Mouse (Mus musculus) MEL (cell line): ENCODE results near the gene Erc1. TPM values are rescaled to one million over a fixed set of nuclear protein-coding genes. Genes with fewer than 3 reads are reported as not detected.

Source experiments
- DNase-seq: peaks from one replicate; pipeline ENCODE4 v3.0.0; 2011; ENCODE audit warnings: low read depth, low spot score
- H3K27ac ChIP-seq: 2 replicates; pipeline ENCODE4 v1.5.1; 2012; ENCODE audit warnings: low read depth, mild to moderate bottlenecking, control low read depth, low read length, moderate library complexity; ENCODE audit not compliant: control insufficient read depth
- H3K27me3 ChIP-seq, 2 experiments: fragments of 150-350 bp in 1 of 2; sonication (generic) in 1 of 2; 2 replicates each; pipeline ENCODE4 v1.6.1; 2012; ENCODE audit warnings: low read length in 2 of 2, mild to moderate bottlenecking in 2 of 2, improper control_type of control experiment in 1 of 2, moderate library complexity in 1 of 2; ENCODE audit not compliant: insufficient read depth in 2 of 2, control insufficient read depth in 1 of 2
- H3K36me3 ChIP-seq, 2 experiments: 2 replicates each; pipeline ENCODE4 v1.6.1; 2012 to 2014; ENCODE audit warnings: low read length in 2 of 2, improper control_type of control experiment in 1 of 2, inconsistent platforms in 1 of 2, mild to moderate bottlenecking in 1 of 2; ENCODE audit not compliant: insufficient read depth in 2 of 2, control insufficient read depth in 1 of 2
- H3K4me1 ChIP-seq, 2 experiments: fragments of 150-350 bp in 1 of 2; sonication (generic) in 1 of 2; 2 replicates each; pipeline ENCODE4 v1.6.1; 2012; ENCODE audit warnings: low read length in 2 of 2, improper control_type of control experiment in 1 of 2, mild to moderate bottlenecking in 1 of 2; ENCODE audit not compliant: insufficient read depth in 2 of 2, control insufficient read depth in 1 of 2
- H3K4me3 ChIP-seq, 2 experiments: fragments of 150-350 bp in 1 of 2; sonication (generic) in 1 of 2; 2 replicates each; pipeline ENCODE4 v1.5.1; 2012; ENCODE audit warnings: low read depth in 2 of 2, low read length in 2 of 2, mild to moderate bottlenecking in 2 of 2, moderate library complexity in 2 of 2, control low read depth in 1 of 2, improper control_type of control experiment in 1 of 2; ENCODE audit not compliant: control insufficient read depth in 1 of 2, insufficient read depth in 1 of 2
- H3K79me2 ChIP-seq: 2 replicates; pipeline ENCODE4 v1.6.1; 2012; ENCODE audit warnings: mild to moderate bottlenecking, low read length, moderate library complexity; ENCODE audit not compliant: control insufficient read depth, poor library complexity, insufficient read depth
- H3K9ac ChIP-seq: 2 replicates; pipeline ENCODE4 v1.6.1; 2012; ENCODE audit warnings: low read depth, mild to moderate bottlenecking, control low read depth, low read length, moderate library complexity; ENCODE audit not compliant: control insufficient read depth, poor library complexity, severe bottlenecking
- H3K9me3 ChIP-seq: fragments of 150-350 bp; sonication (generic); replicated peaks from 2 replicates; pipeline ENCODE4 v1.6.1; 2012; ENCODE audit warnings: mild to moderate bottlenecking, low read length, improper control_type of control experiment, moderate library complexity; ENCODE audit not compliant: insufficient read depth
- E2F4 ChIP-seq: IDR thresholded peaks from 2 replicates; pipeline ENCODE4 v1.6.1; 2011; ENCODE audit warnings: low read depth, low read length, improper control_type of control experiment, borderline replicate concordance
- ELF1 ChIP-seq: IDR thresholded peaks from 2 replicates; pipeline ENCODE4 v1.6.1; 2014; ENCODE audit warnings: low read depth, mild to moderate bottlenecking, inconsistent platforms, low read length, improper control_type of control experiment, moderate library complexity
- EP300 ChIP-seq, 2 experiments: IDR thresholded peaks; 2 replicates each; pipeline ENCODE4 v1.6.1; 2011; ENCODE audit warnings: improper control_type of control experiment in 2 of 2, low read length in 2 of 2, low read depth in 1 of 2, mild to moderate bottlenecking in 1 of 2
- GABPA ChIP-seq: IDR thresholded peaks from 2 replicates; pipeline ENCODE4 v1.6.1; 2012; ENCODE audit warnings: low read depth, mild to moderate bottlenecking, inconsistent platforms, low read length, improper control_type of control experiment, moderate library complexity
- GATA1 ChIP-seq: IDR thresholded peaks from 2 replicates; pipeline ENCODE4 v1.6.1; 2011; ENCODE audit warnings: low read depth, low read length, improper control_type of control experiment
- HCFC1 ChIP-seq: IDR thresholded peaks from 2 replicates; pipeline ENCODE4 v1.6.1; 2012; ENCODE audit warnings: low read depth, mild to moderate bottlenecking, inconsistent platforms, low read length, improper control_type of control experiment, moderate library complexity
- KAT2A ChIP-seq: conservative IDR thresholded peaks from 2 replicates; pipeline ENCODE4 v1.6.1; 2012; ENCODE audit warnings: low read depth, low read length, improper control_type of control experiment, inconsistent platforms
- MAX ChIP-seq: IDR thresholded peaks from 2 replicates; pipeline ENCODE4 v1.6.1; 2011; ENCODE audit warnings: low read length, improper control_type of control experiment
- MYB ChIP-seq: IDR thresholded peaks from 2 replicates; pipeline ENCODE4 v1.6.1; 2011; ENCODE audit warnings: mild to moderate bottlenecking, low read depth, low read length, improper control_type of control experiment
- MYC ChIP-seq: IDR thresholded peaks from 2 replicates; pipeline ENCODE4 v1.6.1; 2011; ENCODE audit warnings: low read depth, mild to moderate bottlenecking, low read length, improper control_type of control experiment, moderate library complexity
- POLR2A ChIP-seq, 2 experiments: IDR thresholded peaks; 2 replicates each; pipeline ENCODE4 v1.6.1; 2011 to 2012; ENCODE audit warnings: low read length in 2 of 2, mild to moderate bottlenecking in 2 of 2, control low read depth in 1 of 2, improper control_type of control experiment in 1 of 2, low read depth in 1 of 2, moderate library complexity in 1 of 2; ENCODE audit not compliant: control insufficient read depth in 1 of 2, insufficient read depth in 1 of 2, poor library complexity in 1 of 2
- POLR2AphosphoS2 ChIP-seq: IDR thresholded peaks from 2 replicates; pipeline ENCODE4 v1.6.1; 2011; ENCODE audit warnings: low read length, improper control_type of control experiment
- POLR2AphosphoS5 ChIP-seq: IDR thresholded peaks from 2 replicates; pipeline ENCODE4 v1.6.1; 2012; ENCODE audit warnings: low read depth, borderline replicate concordance, mild to moderate bottlenecking, inconsistent platforms, low read length, moderate library complexity, mixed read lengths
- RAD21 ChIP-seq: IDR thresholded peaks from 2 replicates; pipeline ENCODE4 v1.6.1; 2011; ENCODE audit warnings: mild to moderate bottlenecking, low read depth, low read length, improper control_type of control experiment
- SMC3 ChIP-seq: IDR thresholded peaks from 2 replicates; pipeline ENCODE4 v1.6.1; 2011; ENCODE audit warnings: low read depth, low read length, improper control_type of control experiment
- TBP ChIP-seq: IDR thresholded peaks from 2 replicates; pipeline ENCODE4 v1.8.0; 2011; ENCODE audit warnings: low read depth, low read length, improper control_type of control experiment
- USF1 ChIP-seq: IDR thresholded peaks from 2 replicates; pipeline ENCODE4 v1.6.1; 2014; ENCODE audit warnings: low read depth, mild to moderate bottlenecking, inconsistent platforms, low read length, improper control_type of control experiment, moderate library complexity
- ZC3H11A ChIP-seq: IDR thresholded peaks from 2 replicates; pipeline ENCODE4 v1.6.1; 2012; ENCODE audit warnings: low read depth, mild to moderate bottlenecking, inconsistent platforms, low read length, improper control_type of control experiment
- ZNF384 ChIP-seq: IDR thresholded peaks from 2 replicates; pipeline ENCODE4 v1.6.1; 2012; ENCODE audit warnings: low read depth, mild to moderate bottlenecking, inconsistent platforms, low read length, improper control_type of control experiment
- polyA plus RNA-seq, 2 experiments: library from polyadenylated mRNA; stranded (reverse) in 1 of 2; unstranded in 1 of 2; fragments of >175 nt in 1 of 2; fragments of >200 nt in 1 of 2; gene quantifications; 2 replicates each; pipeline versions ENCODE4 v1.2.1 to v1.2.4; 2012; ENCODE audit warnings: low replicate concordance in 2 of 2, low read depth in 1 of 2; ENCODE audit not compliant: insufficient read length in 2 of 2, insufficient read depth in 1 of 2, missing spikeins in 1 of 2
- total RNA-seq: library from RNA; depleted of rRNA; stranded (reverse); fragments of 300-350 nt; gene quantifications from 2 replicates; pipeline ENCODE4 v1.2.3, GENCODE M21; 2012

Gene Erc1
- total and polyA plus RNA-seq, 3 experiments = 3.8 to 79.9 (median 9.4) TPM

DNA sequence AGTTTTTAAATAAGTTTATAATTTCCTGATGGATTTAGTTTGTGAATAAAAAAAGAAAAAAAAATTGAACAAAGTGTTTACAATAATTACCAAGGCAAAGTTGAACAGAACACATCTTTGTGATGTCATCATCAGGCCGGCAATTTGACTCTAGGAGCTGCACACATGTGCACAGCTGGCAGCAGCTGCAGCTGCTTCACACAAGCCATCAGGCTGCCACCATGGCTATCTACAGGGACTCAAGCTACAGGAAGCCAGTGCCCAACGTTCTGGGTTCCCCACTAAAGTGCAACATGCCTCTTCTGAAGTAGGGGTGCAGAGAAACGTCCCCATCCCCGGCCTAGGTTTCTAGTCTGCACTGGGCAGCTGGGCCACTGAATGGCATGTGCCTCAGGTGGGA, 277.2 kb downstream of the Erc1 start (continued):
- TF ChIP-seq POLR2A (IDR thresholded peaks at IDR 0.05; ENCODE audit: control insufficient read depth in 1 of 2, insufficient read depth in 1 of 2, low read depth in 1 of 2, low read length in 2 of 2, poor library complexity in 1 of 2) = no peak

DNA sequence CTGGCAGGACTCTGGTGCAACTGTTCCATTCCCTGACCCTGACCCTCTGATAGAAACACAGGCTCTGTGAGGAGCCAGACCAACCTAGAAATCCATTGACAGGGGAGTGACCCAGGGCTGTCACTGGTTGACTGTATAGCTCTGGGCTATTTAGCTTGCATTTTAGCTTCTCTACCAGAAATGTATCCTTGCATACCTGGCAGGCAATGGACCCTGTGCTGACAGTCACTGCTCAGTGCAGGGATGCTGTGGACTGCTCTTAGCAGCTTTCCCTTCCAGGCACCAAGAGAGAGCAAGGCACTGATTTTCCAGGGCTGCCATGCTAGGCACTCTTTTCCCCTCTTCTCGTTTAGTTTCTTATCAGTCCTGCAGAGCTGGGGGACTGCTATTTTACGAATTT, 279.6 kb downstream of the Erc1 start:
- TF ChIP-seq POLR2AphosphoS2 (no peak), MYB (no peak)
- TF ChIP-seq, all 39 proteins: peak for 0
- no peak overlapping the region for H3K4me3 ChIP-seq
- H3K9ac ChIP-seq = no peak overlapping the region
- no peak overlapping the region for H3K27ac ChIP-seq
- no peaks in the 10 kb centered on the region for H3K4me1 ChIP-seq
- H3K79me2 ChIP-seq = no peaks in the 10 kb centered on the region
- no peaks in the 10 kb centered on the region for H3K9me3 ChIP-seq
- no peaks in the 10 kb centered on the region for H3K36me3 ChIP-seq
- H3K27me3 ChIP-seq = no peaks in the 10 kb centered on the region
- DNase-seq = no peak

GRCm38 (mm10) chr6:119565451-119566379, 282.3 kb downstream of the Erc1 start:
- Histone ChIP-seq H3K79me2 (no peaks in the 10 kb centered on the region), H3K9me3 (no peaks in the 10 kb centered on the region), H3K36me3 (no peaks in the 10 kb centered on the region), H3K4me3 (no peak overlapping the region), H3K4me1 (no peaks in the 10 kb centered on the region), H3K9ac (no peak overlapping the region), H3K27me3 (no peaks in the 10 kb centered on the region), H3K27ac (no peak overlapping the region)
- TF ChIP-seq KAT2A = no peak
- no peak for TF ChIP-seq E2F4
- no peak for TF ChIP-seq ELF1
- TF ChIP-seq TBP = no peak
- no peak for TF ChIP-seq EP300 (IDR thresholded peaks at IDR 0.05; ENCODE audit: low read depth in 1 of 2, low read length in 2 of 2)
- no peak for TF ChIP-seq MAX
- no peak for TF ChIP-seq HCFC1
- no peak for TF ChIP-seq ZC3H11A
- no peak for TF ChIP-seq GABPA
- TF ChIP-seq SMC3 = no peak
- TF ChIP-seq ZNF384 = no peak
- TF ChIP-seq MYC = no peak
- TF ChIP-seq USF1 = no peak
- TF ChIP-seq GATA1 = no peak
- TF ChIP-seq POLR2AphosphoS5 = no peak
- no peak for TF ChIP-seq RAD21
- DNase-seq = no peak
